Mouse (Mus musculus) A20 (cell line): ENCODE measurements at regions not wholly inside any gene's neighbourhood (a gene's known extent, or its start where the extent isn't known, plus 50 kb on each side); places are given as distances from the start of the nearest gene placed in this dataset.

Source experiments
- DNase-seq: peaks from one replicate; pipeline ENCODE4 v3.0.0-alpha.2; 2011; ENCODE audit warnings: low read depth, low spot score

GRCm38 (mm10) chr10:55767571-55767970 is 339.1 kb upstream of the Msl3l2 start:
- DNase-seq = peak; percentile 41

DNA sequence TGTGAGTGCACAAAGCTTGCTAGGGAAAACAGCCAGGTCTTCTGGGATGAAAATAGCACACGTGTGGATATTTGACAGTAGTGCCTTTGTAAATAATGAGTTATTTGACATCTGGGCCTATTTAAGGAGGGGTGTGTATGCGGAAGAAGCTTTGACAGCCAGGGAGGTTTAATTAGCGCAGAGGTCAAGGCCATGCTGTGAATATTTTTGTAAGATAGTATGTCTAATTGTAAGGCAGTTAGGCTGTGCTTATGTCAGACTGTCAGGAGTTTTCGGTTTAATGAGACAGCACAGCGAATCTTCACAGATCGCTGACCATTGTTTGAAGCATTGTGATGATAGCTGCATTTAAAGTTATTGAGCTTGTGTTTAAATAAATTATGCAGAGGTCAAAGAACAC is 337.1 kb upstream of the Msl3l2 start:
- DNase-seq = no peak

- DNase-seq = no peak
Observed at GRCm38 (mm10) chr10:55782674-55783469, 323.8 kb upstream of the Msl3l2 start.

DNA sequence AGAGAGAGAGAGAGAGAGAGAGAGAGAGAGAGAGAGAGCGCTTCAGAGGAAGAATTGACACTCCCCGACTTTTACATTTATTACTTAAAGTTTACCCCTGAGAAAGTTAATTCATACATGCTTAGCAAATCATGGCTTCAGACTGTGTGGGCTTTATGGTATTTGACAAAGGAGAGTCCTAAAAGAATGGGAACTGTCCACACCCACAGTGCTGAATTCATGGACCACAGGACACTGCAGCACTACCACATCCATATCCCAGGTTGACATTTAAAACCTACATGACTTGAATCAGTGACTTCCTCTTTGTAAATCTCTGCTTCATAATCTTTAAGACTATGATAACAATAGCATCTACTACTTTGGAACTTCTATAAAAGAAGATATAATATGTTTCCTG is 292.8 kb upstream of the Msl3l2 start:
- DNase-seq = peak; percentile 7

GRCm38 (mm10) chr10:55851361-55851760 is 255.4 kb upstream of the Msl3l2 start:
- no peak for DNase-seq

- DNase-seq = no peak
Observed at GRCm38 (mm10) chr10:55892606-55893005, 214.1 kb upstream of the Msl3l2 start.

DNA sequence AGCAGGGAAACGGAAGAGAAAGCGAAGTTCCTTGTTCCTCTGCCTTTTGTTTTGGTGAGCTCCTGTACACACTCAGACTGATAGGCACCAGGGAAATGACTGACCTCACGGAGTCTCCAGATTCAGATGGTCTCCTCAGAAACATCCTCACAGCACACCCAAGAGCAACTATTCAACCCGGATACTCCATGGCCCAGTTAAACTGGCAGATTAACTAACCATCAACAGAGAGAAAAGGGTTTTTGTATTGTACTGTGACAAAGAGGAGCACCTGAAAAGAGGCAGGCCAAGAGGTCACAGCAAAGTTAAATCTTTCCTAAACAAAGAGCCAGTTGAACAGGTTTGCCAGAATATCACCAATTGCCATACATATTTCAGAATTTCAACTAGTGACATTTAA is 177.6 kb upstream of the Msl3l2 start:
- DNase-seq = no peak

DNA sequence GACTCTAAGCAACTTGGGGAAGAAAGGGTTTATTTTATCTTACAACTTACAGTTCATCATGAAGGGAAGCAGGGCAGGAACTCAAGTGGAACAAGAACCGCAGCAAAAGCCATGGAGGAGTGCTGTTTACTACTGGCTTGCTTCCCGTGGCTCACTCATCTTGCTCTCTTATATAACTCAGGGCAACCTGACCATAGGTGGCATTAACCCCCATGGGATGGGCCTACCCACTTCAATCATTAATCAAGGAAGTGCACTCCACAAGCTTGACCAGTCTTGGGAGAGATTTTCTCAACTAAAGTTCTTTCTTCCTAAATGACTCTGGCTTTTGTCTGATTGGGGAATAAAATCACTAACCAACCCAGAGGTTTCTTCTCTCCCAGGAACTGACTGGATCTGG is 172.7 kb upstream of the Msl3l2 start:
- DNase-seq = no peak

DNA sequence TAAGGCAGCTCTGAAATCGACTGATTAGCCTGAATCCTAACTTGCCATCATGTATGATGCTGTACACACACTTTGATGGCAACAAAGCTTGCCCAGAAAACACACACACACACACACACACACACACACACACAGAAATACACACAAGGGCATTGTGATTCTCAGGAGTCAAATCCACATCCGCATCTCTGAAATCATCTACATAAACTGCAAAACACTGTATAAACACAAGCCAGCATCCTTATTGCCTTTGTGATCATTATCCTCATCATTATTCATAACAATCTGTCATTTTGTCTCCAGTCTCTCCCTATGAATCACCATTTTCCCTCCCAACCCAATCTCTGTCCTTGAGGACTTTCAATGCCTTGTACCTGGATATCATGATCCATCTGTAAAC is 171.3 kb upstream of the Msl3l2 start:
- DNase-seq = no peak

DNA sequence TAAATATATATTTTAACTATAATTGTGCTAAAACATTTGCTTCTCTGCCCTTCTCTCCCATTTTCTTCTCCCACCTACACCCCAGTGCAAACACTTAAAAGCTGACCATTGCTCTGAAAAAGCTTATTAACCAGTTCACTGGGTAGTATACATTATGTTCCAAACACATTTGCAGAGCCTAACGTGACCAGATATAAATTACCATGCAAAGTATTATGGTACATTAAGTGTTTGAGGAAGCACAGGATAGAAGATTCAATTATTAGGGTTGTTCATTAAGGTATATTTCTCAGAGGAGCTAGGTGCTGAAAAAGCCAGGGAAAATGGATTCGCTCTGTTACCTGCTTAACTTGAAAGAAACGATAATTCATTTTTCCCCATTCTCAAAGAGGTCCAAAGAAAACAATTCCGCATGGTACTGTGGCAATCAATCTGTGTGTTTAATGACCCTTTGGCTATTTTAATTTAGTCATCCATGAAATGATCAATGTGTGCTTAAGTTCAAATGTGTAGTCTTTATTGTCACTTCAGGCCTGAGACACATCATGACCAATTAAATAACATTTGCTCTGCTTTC is 144.0 kb upstream of the Msl3l2 start:
- no peak for DNase-seq
